Mouse (Mus musculus) spleen, postnatal 14 days (tissue): ENCODE results near the gene Tpst2.
A peak's percentile ranks its signal among the peaks of the same experiment; 100 is the strongest.

ENCODE experiments used
- DNase-seq, 2 experiments: peaks; one replicate each; pipeline ENCODE4 v3.0.0; 2021 to 2022; ENCODE audit warnings: low spot score in 2 of 2

The Tpst2 gene

DNA sequence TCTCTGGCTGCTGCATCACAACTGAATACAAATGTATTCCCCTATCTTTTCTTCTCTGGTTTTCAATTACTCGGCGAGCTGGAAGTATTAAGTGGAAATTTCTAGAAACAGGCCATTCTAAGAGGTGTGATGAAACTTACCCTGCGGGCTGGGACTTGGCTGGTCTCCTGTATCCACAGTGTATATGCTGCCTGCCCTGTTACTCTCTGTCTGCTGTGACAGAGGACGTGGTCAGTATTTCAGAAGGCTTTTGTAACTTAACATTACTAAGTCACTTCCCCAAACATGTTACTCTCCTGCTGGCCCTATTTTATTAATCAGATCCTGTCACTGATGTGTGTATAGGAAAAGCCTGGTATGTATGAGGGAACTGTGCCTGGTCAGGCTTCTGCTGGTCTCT, 5.2 kb downstream of the Tpst2 start:
- DNase-seq = no peak

DNA sequence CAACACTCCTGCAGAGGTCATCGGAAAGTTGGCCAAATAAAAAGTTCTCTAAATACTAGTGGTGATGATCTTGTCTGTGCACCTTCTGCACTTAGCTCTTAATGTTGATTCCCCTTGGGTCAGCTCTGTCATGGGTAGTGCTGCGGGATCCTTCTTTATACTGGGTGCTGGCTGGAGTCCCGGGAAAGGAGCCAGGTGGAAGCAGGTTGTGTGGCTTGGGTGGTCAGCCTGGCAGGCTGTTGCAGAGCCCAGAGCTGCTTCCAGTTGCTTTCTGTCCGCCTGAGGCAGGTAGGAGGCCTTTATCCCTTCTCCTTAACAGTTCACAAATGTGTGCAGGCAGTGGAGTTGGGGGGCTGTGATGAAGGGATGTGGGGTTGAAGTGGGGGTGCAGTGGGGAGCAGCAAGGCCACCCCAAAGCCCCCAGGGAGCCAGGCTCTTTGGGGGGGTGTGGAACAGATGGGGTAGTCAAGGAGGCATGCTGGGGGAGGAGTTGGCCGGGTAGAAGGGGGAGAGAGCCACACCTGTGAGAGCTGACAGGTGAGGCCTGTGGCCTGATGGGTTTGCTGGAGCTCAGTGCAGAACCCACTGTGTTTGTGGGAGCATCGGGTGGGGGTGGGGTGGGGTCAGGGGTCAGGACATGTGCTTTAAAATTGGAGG, 5.8 kb downstream of the Tpst2 start:
- no peak for DNase-seq

DNA sequence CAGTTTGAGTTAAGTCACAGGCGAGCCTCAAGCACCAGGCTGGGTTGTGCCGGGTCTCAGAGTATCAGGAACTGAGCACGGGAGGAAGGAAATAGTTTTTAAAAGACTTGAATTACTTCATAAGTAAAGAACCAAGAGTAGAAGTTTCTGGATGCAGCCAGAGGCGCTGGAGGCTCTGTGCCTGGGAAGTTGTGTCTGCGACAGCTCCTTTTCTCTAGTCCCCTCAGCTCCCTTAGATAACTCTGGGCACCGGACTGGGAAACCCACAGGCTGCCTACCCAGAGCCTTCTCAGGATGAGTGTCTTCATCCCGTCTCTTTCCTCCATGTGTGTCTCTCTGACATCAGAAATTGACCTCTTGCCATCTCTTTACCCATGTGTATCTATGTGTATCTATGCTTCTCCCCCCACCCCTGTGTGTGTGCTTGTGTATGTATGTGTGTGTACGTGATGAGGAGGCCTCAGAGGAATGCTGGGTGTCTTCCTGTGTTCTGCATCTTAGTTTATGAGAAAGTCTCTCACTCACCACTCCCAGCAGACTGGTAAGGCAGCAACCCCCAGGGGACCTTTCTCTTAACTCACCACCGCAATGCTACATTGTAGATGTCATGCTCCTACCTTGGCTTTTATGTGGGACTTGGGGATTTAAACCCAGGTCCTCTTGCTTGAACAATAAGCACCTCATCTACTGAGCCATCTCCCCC, 6.4 kb downstream of the Tpst2 start:
- no peak for DNase-seq

DNA sequence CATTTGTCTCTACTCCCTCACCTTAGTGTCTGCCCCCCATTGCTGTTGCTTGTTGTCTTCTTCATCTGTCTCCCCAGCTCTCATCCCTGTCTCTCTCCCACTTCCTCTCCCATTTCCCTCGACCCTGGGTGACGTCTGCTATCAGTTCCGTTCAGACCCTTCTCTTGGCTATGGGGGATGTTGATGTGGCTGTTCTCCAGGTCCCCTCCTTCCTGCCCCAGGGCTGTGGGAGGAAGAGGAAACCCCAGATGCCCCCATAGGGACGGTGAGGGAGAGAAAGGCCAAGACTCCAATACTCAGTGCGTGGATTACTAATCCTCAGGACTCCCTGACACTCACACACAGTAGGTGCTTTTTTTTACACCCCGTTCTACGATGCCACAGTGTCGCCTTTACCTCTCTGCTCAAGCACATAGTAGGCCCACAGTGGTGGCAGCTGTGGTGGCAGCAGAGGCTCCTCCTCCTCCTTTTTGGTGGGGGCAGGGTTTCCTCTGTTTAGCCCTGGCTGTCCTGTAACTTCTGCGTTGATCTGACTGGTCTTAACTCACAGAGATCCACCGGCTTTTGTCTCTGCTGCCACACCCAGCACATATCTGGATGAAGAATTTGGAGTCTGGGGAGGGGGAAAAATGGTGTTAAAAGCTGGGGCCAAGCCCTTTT, 7.2 kb downstream of the Tpst2 start:
- no peak for DNase-seq

DNA sequence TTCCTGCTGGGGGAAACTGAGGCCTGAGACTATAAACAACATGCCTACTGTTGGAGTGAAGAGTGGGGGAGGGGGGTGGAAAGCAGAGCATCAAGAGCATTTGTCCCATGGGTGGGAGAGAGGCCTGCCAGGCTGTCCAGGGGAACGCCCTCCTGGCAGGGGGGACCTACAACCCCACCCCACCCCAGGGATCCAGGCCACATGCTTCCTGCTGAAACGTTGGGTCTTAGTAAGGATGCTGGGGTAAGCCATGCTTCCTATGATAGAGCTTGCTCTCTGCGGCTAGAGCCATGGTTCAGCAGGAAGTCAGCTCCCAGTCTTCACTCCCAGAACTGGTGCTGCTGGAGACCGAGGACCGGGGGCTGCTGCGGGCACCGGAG, 7.7 kb downstream of the Tpst2 start:
- DNase-seq = no peak

DNA sequence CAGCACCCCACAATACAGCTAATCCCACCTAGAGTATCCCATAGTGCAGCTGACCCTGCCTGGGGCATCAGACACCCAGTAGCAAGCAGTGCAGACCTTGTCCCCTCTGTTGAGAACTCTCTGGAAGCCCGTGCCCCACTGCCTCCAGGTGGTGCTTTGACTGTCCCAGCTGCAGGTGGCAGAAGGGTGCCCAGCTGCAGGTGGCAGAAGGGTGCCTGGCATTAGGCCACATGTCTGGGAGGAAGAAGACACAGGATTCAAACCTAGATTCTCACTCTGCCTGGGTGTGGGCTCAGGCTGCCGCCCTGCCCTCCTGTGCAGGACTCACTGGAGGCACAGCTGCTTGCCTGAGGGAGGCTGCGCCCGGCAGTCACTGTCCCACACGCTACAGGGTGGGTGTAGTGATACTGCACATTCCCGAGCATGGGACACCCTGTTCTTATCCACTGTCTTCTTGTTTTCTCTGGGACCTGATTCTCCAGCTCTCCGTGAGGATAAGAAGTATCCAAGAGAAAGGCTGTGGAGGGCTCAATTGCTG, 9.1 kb downstream of the Tpst2 start:
- DNase-seq = no peak

DNA sequence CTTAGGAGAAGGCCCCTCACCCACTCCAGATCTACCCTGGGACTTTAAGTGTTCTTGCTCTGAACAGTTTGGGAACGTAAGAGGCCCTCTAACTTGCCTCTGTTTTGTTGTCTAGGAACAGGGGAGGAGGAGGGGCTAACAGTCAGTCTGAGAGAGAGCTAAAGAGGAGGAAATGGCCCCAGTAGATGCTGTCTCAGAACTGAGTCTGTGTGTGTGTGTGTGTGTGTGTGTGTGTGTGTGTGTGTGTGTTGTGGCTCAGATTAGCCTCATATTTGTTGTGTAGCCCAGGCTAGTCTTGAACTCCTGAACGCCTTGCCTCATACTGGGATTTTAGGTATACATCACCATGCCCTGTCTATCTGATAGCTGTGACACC, 10.1 kb downstream of the Tpst2 start:
- DNase-seq = no peak

DNA sequence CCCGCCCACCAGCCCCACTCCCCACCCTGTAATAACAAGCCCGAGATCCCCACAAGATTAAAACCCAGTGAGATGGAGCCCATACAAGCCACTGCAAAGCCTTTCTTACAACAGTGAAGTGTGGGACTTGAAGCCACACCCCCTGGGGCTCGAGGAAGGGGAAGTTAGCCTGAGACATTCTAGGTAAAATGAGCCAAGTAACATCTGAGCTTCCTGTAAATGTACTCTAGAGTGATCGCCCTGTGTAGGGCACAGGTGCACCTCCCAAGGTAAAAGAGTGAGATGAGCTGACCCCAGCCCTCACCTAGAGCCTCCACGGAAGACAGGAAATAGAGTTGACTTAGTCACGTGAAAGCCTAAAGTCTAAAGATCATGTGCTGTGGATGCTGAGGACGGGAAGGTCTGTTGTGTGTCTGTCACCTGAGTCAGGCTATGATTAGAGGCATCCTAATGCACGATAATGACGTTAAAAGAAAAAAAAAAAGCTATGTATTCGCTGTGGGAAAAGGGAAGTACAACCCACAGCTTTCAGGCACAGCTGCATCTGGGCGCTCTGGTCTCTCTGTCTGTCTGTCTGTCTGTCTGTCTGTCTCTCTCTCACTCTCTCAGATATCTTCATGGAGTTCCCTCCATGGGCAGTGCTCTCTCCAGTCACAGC, 10.6 kb downstream of the Tpst2 start:
- DNase-seq = no peak

DNA sequence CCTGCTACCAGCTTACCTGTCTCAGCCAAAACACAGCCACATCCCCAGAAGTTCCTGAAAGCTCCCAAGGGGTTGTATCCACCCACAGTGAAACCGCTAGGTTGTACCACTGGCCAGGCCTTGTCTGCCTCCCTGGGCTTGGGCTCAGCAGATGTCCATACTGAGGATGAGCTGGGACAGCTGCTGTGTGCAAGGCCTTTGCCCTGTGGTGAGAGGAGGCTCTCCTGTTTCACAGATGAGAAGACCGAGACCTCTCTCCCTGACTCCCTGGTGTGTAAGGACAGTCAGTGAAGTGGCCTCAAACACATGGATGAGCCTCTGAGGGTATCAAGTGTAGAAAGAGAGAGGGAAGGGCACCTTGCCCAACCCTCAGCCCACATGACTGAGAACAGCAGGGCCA, 11.2 kb downstream of the Tpst2 start:
- no peak for DNase-seq

DNA sequence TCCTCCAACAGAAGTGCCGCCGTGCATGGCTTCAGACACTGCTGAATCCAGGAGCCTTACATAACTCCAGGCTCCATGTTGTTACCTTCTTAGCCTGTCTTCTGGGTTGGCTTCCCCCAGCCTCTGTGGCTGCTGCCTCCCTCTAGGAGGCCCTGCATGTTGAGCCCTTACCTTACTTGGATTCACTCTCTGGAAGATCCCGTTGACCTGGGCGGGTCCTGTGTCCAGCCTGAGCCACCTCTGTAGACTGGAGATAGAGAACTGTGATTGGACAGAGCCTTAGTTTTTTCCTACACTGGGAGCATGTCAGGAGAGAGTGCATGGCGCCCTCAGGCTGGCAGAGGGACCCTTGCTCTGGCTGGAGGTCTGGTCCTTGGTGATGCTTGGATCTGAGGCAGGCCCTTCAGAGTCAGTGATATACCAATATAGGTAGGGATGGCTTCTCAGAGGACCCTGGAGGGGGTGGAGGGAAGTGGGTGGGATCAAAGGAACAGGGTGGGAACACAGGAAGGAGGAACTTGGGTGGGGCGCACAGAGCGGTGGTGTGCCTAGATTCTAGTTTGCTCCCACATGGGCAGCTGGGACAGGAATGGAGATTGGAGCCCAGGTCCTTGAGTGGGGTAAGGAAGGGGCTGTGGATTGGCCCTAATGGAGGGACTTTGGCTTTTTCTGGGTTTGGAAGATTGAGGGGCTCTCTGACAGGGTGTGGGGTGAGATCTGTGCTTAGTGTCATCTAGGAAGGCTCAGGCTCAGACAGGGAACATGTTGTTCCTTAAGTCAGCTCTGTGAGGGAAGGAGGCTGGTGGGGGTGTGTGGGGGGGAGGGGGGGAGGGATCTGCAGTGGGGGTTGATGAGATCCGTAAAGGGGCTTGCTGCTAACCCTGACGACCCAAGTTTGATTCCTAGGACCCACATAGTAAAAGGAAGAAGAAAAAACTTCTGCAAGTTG, 12.0 kb downstream of the Tpst2 start:
- DNase-seq = no peak

DNA sequence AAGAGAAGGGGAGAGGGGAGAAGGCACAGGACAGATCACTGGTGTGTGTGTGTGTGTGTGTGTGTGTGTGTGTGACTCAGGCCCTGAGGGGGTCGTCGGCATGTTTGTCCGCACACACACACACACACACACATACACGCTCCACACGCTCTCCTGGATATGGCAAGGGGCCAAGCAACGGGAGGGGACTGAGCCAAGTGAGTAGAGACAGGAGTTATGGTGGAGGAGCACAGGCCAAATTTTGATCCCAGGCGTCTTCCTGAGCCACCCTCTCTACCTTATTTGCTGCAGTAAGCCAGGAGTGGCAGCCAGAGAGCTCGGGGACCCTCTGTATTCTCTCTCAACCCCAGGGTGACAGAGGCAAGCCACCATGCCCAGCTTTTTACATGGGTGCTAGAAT, 12.7 kb downstream of the Tpst2 start:
- DNase-seq = no peak

DNA sequence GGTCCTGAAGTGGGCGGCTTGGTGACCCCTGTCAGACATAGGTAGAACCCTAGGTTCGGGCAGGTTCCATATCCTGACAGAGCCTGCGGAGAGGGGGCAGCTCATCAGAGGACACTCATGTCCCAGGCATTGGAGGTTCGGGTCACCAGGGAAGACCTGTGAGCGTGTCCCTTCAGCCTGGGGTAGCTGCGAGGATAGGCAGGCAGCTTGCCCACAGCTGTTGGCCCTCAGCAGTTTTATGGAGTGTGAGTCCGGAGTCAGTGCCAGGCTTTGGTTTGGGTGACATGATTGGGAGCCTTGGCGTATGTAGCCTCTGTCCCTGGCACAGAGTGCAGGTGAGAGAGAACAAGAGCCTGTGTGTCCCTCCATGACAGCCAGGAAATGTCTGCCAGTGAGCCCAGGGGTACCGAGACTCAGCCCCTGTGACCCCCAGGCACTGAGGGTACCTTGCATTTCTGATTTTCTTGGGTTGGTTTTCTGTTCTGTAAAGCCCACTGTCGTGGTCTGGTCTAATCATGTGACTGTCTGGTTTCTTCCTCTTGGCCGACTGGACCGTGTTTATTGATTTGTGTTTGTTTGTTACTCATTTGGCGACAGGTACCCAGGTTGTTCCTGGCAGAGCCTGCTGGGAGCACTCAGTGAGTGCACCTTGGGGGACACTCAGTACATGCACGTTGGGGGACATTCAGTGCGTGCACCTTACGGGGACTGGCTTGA, 13.5 kb downstream of the Tpst2 start:
- DNase-seq = no peak

DNA sequence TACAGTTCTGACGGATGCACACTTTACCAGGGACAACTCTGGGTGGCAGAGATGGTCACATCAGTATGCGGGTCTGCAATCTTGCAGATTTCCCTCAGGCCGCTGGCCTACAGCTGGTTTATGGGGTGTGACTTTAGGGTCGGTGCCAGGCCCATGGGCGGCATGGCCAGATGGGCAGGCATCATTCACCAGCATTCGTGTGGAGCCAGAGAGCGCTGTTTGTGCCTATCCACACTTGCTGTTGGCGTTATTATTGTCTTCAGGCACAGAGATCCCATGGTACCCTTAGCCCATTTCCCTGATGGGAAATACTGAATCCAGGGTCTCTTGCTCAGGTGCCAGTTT, 14.0 kb downstream of the Tpst2 start:
- no peak for DNase-seq

DNA sequence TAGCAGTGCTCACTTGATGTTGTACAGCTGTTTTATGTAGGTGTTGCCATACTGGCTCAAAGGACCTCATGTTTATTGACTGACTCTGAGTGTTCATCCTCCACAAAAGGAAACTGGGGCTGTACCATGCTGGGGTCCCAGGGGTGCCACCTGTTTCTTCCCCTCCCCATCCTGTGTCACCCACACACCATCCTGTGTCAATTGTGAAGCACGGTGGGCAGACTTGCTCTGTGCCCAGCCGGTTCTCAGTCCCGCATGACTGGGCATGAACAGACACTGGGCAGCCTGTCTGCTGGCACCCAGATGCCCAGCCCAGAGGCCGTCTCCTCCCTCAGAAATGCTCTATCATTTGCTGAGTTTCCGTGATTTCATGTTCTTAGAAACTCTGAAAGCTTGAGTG, 15.4 kb downstream of the Tpst2 start:
- peak in 1 of 2 experiments; percentile 31 for DNase-seq

DNA sequence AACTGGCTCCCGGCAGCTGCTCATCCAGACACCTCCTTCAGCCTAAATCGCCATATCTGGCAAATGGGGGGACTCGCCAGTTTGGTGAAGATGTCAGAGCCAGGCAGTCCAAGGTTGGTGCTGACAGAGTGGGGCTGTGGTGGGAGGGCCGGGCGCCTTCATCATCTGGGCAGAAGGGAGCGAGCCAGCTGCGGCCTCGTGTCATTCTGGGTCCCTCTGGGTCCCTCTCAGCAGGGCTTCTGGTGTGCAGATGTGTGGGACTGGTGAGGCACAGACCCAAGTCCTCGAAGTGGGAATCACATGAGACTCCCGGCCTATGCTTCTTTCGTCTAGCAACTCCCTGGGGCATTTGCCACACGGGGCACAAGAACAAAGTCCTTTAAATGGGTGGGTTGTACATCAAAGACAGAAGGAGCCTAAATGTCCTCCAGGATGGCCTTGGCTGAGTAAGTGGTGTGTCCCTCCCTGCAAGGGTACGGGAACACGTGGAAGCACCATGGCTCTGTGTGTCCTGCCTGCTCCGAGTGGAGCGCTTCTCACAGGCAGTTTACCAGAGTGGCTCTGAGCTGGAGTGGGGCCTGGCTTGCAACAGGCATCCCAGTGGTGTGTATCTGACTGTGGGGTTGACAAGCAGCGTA, 16.0 kb downstream of the Tpst2 start:
- DNase-seq = no peak

DNA sequence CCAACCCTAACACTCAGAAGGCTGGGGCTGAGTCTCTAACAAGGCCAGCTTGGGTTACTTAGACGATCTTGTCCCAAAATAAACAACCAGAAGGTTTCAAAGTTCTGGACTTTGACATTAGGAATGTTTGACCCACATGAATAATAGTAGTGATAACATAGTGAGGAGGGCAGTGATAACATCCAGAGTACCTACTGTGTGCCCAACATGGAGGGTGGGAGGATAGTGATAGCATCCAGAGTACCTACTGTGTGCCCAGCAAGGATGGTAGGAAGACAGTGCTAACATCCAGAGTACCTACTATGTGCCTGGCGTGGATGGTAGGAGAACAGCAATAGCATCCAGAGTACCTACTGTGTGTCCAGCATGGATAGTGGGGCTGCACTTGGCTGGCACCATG, 17.3 kb downstream of the Tpst2 start:
- DNase-seq = no peak

DNA sequence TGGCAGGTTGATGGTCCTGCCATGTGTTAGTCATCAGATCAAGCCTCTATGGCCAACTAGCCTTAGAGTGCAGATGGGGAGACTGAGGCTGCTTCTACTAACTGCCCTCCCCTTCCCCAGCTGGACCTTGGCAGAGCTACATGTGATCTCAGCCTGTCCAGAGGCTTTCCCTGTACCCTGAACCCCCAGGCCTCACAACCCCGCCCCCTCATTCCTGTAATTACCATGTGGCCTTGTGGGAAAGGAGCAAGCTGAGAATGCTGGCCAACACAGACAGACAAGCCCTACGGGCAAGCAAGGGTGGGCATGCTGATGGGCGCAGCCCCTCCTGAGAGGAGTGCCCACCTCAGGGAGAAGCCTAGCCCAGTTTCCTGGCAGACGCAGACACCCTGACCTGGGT, 18.2 kb downstream of the Tpst2 start:
- DNase-seq = no peak

DNA sequence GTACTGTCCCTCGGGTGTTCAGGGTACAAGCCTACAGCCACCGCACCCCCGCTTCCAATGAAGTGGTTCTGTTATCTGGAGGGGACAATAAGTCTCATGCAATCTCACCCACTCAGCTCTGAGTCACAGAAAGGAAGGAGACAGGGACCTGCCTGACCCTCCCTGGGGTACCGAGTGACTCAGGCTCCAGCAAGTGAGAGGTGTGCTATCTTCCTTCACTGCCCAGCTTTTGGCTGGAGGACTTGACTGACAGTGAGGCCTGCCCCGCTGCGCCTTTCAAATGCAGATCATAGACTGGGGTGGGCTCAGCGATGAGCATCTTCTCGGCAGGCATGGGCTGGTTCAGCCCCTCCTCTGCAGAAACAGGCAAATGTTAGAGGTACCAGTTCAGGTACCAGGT, 18.7 kb downstream of the Tpst2 start:
- no peak for DNase-seq

DNA sequence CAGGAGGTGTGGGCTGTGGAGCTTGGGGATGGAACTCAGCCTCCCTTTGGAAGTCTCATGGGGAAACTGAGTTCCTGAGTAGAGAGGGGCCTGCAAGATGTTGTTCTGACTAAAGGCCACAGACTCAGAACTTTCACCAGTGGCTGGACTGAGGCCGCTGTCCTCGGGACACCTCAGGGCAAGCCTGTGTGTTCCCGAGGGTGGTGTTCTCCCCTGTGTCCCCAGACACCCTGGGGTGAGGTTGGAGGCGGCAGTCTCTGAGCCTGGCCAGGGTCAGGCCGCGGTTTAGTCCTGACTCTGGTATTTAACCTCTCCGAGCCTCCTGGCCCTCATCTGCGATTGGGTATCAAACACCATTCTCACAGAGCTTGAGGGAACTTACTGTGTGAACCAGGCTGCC, 19.1 kb downstream of the Tpst2 start:
- DNase-seq = no peak

DNA sequence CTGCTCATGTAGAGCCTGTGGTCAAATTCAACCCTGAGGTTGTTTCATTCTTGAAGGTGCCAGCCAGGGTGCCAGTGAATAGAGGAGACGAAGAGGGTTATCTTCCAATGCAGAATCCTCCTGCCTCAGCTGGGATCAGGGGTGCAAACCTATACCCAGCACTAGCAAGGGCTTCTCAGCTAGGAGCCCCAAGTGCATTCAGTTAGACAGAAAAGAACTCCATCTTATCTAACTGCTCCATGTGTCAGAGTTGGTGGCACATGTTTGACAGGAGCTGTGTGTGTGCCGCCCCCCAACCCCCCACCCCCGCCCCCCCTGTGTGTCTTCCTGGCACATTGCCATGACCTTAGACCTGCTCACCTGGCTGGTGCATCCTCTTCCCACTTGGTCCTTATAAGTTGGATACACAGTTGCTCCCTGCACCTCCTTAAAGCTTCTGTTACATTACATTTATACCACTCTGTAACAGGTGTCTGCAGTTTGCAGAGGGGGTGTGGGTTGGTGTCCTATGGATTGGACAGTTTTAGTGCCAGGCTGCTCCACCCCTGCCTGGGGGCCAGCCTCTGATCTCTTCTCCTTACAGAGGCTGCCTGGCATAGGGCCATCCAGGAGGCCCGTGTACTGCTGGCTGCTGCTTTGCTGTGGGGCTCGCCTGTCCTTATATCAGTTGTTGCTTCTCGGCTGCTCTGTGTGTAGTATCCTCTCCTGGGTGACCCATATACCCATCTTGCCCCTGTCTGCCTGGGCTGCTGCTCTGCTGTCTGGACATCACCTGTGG, 20.1 kb downstream of the Tpst2 start:
- DNase-seq = no peak
